ENCODE assay signal across 8 mouse cellular contexts in the genomic region with DNA sequence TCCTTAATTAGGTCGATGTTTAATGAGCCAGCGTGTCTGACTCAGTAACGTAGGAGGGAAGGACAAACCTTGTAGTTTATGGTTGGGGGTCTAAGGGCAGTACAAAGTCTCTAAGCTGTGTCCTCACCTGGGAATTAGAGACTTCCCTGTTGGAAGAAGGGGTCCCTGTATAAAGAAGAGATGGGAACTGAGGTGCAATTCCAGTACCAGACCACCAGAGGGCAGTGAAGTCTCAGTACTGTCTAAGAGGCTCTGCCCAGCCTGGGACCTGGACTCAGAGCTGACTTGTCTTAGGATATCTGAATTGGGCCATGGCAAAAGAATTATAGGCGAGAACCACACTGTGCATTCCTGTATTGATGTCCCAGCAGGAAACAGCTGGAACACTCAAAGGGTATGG. TPM values are rescaled to one million over a fixed set of nuclear protein-coding genes. Genes with fewer than 3 reads are reported as not detected.
A peak's percentile ranks its signal among the peaks of the same experiment; 100 is the strongest.
DNase-seq lines count a peak whose midpoint lies in the region; TF ChIP-seq lines count a peak whose summit lies in the region.

No protein-coding gene starts in this region.

- H3K27ac ChIP-seq in left cerebral cortex, adult 2 months: no peak overlapping the region

- intact Hi-C loops in left cerebral cortex, adult 2 months (cut with DNase I): loop anchor here (1.0 to 10.0 kb wide), 3 partner anchors 27 to 109 kb away; no protein-coding TSS in a partner anchor

- DNase-seq in ovary, adult 18-20 months (ENCODE audit: low spot score): peak; percentile 43
- DNase-seq in ovary, postnatal 10 days (ENCODE audit: low spot score): no peak
- DNase-seq in cerebellum, adult 9-11 months: peak; percentile 67
- peak; percentile 73 for DNase-seq in forelimb bud, embryonic 11.5 days (ENCODE audit: low read depth, low spot score)
- DNase-seq in induced T-regulatory cell, adult 2 months (ENCODE audit: low read depth): peak; percentile 76
- peak; percentile 55 to 56 for DNase-seq in left cerebral cortex, adult 2 months (ENCODE audit: extremely low spot score in 1 of 2, low spot score in 2 of 2)
- DNase-seq in mesoderm, embryonic 11.5 days (ENCODE audit: low read depth, low spot score): peak; percentile 82
- peak; percentile 41 to 58 for DNase-seq in spleen, postnatal 36 days (ENCODE audit: low spot score in 2 of 2)

- peak; percentile 95 for TF ChIP-seq CTCF in left cerebral cortex, adult 2 months (IDR thresholded peaks at IDR 0.05)

- no peak overlapping the region for H3K4me3 ChIP-seq in left cerebral cortex, adult 2 months

RNA-seq across cellular contexts. Expression of a gene that starts 54.6 kb away (rescaled TPM):
- total RNA-seq in left cerebral cortex, adult 2 months (2021): 10 to 100 TPM; 49.8 to 53.0 TPM

RNA-seq across cellular contexts. Expression of a gene that starts 55.8 kb away (rescaled TPM):
- total RNA-seq in left cerebral cortex, adult 2 months (2021): not detected
